Mouse (Mus musculus) hindbrain, embryonic 10.5 days (tissue): ENCODE measurements around the gene Mpdz. TPM values are rescaled to one million over a fixed set of nuclear protein-coding genes. Genes with fewer than 3 reads are reported as not detected.

Experiments used
- DNase-seq: peaks from one replicate; pipeline ENCODE4 v3.0.0-alpha.2; 2017; ENCODE audit warnings: low spot score
- H3K27ac ChIP-seq: fragments of 300-500 bp; sonication (generic); 2 replicates; pipeline ENCODE4 v1.5.1; 2016; ENCODE audit warnings: mild to moderate bottlenecking, moderate library complexity
- H3K27me3 ChIP-seq: fragments of 300-500 bp; sonication (generic); 2 replicates; pipeline ENCODE4 v1.6.1; 2016; ENCODE audit warnings: mild to moderate bottlenecking; ENCODE audit not compliant: poor library complexity, insufficient read depth, severe bottlenecking
- H3K36me3 ChIP-seq: fragments of 300-500 bp; sonication (generic); 2 replicates; pipeline ENCODE4 v1.6.1; 2016; ENCODE audit warnings: mild to moderate bottlenecking, moderate library complexity
- H3K4me1 ChIP-seq: fragments of 300-500 bp; sonication (generic); replicated peaks from 2 replicates; pipeline ENCODE4 v1.6.1; 2016; ENCODE audit warnings: mild to moderate bottlenecking
- H3K4me3 ChIP-seq: fragments of 300-500 bp; sonication (generic); 2 replicates; pipeline ENCODE4 v1.5.1; 2016; ENCODE audit warnings: mild to moderate bottlenecking, moderate library complexity
- H3K9me3 ChIP-seq: fragments of 300-500 bp; sonication (generic); 2 replicates; pipeline ENCODE4 v1.6.1; 2016; ENCODE audit warnings: mild to moderate bottlenecking, moderate library complexity
- WGBS: fragments of 180-500 bp; shearing (Covaris S2); methylation state at CpG from one replicate; pipeline ENCODE4 v1.1.7; 2016; 5-methylcytosine and 5-hydroxymethylcytosine counted together
- polyA plus RNA-seq: library from polyadenylated mRNA; unstranded; fragments of >200 nt; fragmentation: Nextera tagmentation; extraction: Ambion mirVana; gene quantifications from 2 replicates; pipeline ENCODE4 v1.2.1, GENCODE M21; 2016

Mpdz gene
- polyA plus RNA-seq = 35.1 and 44.2 TPM in 2 replicates

DNA sequence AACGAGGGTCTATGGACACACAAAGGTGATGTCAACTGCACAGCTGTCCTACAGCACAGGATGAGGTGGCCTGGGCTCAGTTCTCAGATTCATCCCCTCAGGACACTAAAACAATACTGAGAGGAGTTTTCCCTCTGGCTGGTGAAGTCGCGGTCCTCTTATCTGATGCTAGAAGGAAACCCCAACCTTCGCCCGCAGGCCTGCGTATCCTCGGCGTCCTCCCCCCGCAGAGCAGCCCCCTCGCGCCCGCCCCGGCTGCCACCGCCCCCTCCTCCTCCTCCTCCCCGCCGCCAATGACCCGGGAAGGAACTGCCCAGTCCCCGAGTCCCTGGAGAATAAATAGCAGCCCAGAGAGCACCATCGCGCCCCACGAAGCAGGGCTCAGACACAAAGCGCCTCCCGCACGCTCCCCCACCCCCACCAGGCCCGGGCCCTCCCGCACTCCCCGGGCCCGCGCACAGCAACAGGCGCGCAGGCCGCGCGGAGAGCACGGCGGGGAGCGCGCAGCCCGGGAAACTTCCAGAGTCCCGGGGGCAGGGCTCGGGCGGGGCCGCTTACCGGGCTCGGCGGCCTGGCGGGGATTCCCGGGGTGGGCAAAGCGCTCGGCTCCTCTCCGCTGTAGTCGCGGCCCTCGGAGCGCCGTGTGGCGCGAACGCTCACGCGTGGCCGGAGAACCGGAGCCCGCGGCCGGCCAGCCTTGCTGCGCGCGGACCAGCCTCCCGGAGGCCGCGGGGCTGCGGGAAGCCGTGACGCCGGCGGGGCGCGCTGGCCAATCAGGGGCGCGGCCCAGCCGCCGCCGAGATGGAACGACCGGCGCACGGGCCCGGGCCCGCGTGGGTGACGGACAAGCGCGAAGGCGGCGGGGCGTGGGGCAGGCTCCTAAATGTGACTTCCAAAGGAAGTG lies at the start of gene Mpdz:
Gene Mpdz, minus strand, starts transcription at position 738 of the 904 bp plus-strand sequence.
- Histone ChIP-seq H3K4me1 (peaks cover 22% of the 10 kb centered on the region), H3K9me3 (no peaks in the 10 kb centered on the region), H3K27ac (peak within 1 kb of the TSS; percentile 99), H3K27me3 (peaks cover 7% of the 10 kb centered on the region; the same call in 1 of the 2 replicates), H3K36me3 (no peaks in the 10 kb centered on the region), H3K4me3 (peak within 1 kb of the TSS; percentile 86)
- WGBS = under 1% methylated on average over 97 of the region's 97 CpGs
- peak; percentile 79 for DNase-seq

GRCm38 (mm10) chr4:81490556-81490955 lies 47.9 kb upstream of the Mpdz start:
- no peaks in the 10 kb centered on the region for H3K36me3 ChIP-seq
- 84% methylated on average over 2 of the region's 2 CpGs for WGBS
- H3K4me1 ChIP-seq = no peaks in the 10 kb centered on the region
- H3K27ac ChIP-seq = no peak overlapping the region
- no peak for DNase-seq
- no peak overlapping the region for H3K4me3 ChIP-seq
- H3K9me3 ChIP-seq = no peaks in the 10 kb centered on the region
- H3K27me3 ChIP-seq = no peaks in the 10 kb centered on the region

- Histone ChIP-seq H3K4me1 (peaks cover 3% of the 10 kb centered on the region; the same call in 1 of the 2 replicates), H3K4me3 (no peak overlapping the region), H3K9me3 (no peaks in the 10 kb centered on the region), H3K36me3 (no peaks in the 10 kb centered on the region), H3K27me3 (no peaks in the 10 kb centered on the region), H3K27ac (no peak overlapping the region)
- DNase-seq = no peak
- 77% methylated on average over 7 of the region's 7 CpGs for WGBS
Observed at GRCm38 (mm10) chr4:81484603-81485002, 42.0 kb upstream of the Mpdz start.

DNA sequence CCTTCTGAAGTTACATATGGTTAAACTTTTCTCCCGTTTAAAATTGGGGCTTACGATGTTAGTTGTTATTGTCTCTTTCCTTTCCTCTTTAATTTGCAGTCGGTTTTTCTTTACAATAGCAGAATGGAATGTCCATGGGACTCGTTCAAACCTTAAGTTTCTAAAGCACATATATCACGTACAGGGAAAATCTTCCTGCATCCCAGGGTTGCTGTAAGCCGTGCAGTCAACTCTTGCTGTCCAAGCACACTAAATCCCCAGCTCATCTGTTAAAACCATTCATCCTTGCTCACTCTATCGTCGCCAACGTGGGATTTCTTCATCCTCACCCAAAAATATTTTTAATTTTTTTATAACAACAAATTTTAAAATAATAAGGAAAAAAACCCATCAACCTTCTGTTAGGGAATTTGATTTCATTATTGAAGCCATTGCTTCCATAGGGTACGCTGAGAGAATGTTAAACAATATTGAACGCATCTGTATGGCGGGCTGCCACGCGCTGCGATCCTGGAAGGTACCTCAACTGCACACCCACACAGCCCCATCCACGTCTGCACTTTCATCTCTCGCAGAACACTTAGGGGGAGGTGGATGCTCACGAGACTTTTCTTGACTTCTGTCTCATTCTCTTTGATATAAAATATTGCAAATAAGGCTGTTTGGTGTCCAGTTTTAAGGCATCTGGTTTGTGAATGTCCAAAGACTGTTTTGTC lies 41.4 kb upstream of the Mpdz start:
- H3K9me3 ChIP-seq = no peaks in the 10 kb centered on the region
- 83% methylated on average over 18 of the region's 18 CpGs for WGBS
- DNase-seq = no peak
- H3K36me3 ChIP-seq = no peaks in the 10 kb centered on the region
- H3K4me1 ChIP-seq = peaks cover 3% of the 10 kb centered on the region; the same call in 1 of the 2 replicates
- H3K27me3 ChIP-seq = no peaks in the 10 kb centered on the region
- H3K27ac ChIP-seq = no peak overlapping the region
- no peak overlapping the region for H3K4me3 ChIP-seq

DNA sequence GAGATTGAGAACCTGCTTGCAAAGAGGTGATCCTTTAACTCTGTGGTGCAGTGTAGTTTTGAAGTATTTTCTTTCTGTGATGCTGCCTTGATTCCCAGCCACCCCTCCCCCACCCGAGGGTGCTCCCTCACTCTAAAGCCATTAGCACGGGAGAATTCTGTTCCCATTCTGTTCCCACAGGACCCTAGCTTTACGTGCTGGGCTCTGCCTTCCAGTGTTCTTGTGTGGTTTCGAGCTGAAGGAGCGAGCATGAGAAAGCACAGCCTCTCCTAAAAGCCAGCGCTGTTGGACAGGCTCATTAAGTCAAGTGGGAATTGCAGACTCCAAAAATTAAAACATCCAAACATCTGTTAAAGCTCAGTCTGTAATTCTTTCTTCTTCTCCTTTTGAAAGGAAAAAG lies 40.5 kb upstream of the Mpdz start:
- peaks cover 3% of the 10 kb centered on the region; the same call in 1 of the 2 replicates for H3K4me1 ChIP-seq
- no peak for DNase-seq
- WGBS = 19% methylated on average over 6 of the region's 6 CpGs
- no peaks in the 10 kb centered on the region for H3K36me3 ChIP-seq
- no peak overlapping the region for H3K4me3 ChIP-seq
- no peaks in the 10 kb centered on the region for H3K27me3 ChIP-seq
- H3K27ac ChIP-seq = no peak overlapping the region
- H3K9me3 ChIP-seq = no peaks in the 10 kb centered on the region

DNA sequence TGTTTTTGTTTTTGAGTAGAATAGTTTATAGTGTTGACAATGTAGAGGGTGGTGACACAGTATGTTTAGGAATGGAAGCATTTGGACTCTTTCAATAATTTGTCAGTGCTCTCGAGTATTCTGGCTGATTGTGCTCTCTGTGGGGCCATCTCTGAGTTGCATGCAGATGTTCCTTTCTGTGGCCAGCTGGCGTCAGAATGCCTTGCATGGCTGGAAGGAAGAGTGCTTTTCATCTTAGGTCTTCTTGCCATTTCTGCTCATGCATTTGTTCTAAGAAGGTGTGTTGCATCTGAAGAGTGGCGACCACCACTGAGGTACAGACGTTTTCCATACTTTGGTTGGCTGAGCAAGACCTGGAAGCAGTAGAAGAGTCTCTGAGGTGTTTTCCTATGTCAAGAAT lies 24.2 kb upstream of the Mpdz start:
- H3K4me1 ChIP-seq = no peaks in the 10 kb centered on the region; the same call in 1 of the 2 replicates
- no peaks in the 10 kb centered on the region for H3K27me3 ChIP-seq
- no peaks in the 10 kb centered on the region for H3K36me3 ChIP-seq
- WGBS = 87% methylated on average over 4 of the region's 4 CpGs
- no peak overlapping the region for H3K4me3 ChIP-seq
- DNase-seq = no peak
- H3K27ac ChIP-seq = 0 out of 2 replicates have a peak overlapping the region, but pooled peaks have one; percentile 13
- no peaks in the 10 kb centered on the region for H3K9me3 ChIP-seq

DNA sequence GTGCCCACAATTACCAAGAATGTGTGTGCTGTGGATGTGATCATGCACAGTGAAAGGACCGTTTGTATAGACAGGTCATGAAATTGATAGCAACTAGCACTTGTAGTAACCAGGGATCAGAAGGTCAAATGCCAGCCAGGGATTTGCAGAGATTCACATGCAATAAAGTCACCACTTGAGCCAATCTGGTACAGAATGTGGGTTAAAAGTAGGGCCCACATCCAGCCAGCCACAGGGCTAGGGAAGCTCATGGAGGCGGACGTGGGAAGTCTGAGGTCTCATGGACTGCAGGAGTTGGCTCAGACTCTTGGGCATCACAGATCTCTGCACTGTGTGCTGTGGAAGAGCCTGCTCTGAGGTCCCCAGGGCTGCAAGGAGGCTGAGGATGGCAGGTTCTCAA lies 22.6 kb upstream of the Mpdz start:
- no peak overlapping the region for H3K27ac ChIP-seq
- H3K9me3 ChIP-seq = no peaks in the 10 kb centered on the region
- DNase-seq = no peak
- H3K36me3 ChIP-seq = no peaks in the 10 kb centered on the region
- H3K4me3 ChIP-seq = no peak overlapping the region
- H3K4me1 ChIP-seq = no peaks in the 10 kb centered on the region; the same call in 1 of the 2 replicates
- 82% methylated on average over 3 of the region's 3 CpGs for WGBS
- no peaks in the 10 kb centered on the region for H3K27me3 ChIP-seq

- Histone ChIP-seq H3K27ac (no peak overlapping the region), H3K4me1 (no peaks in the 10 kb centered on the region), H3K36me3 (no peaks in the 10 kb centered on the region), H3K4me3 (no peak overlapping the region), H3K9me3 (no peaks in the 10 kb centered on the region), H3K27me3 (no peaks in the 10 kb centered on the region)
- WGBS = 83% methylated on average over 4 of the region's 4 CpGs
- no peak for DNase-seq
Observed at GRCm38 (mm10) chr4:81462253-81462652, 19.6 kb upstream of the Mpdz start.

GRCm38 (mm10) chr4:81458921-81459320 lies 16.3 kb upstream of the Mpdz start:
- DNase-seq = no peak
- no peaks in the 10 kb centered on the region for H3K27me3 ChIP-seq
- no peak overlapping the region for H3K4me3 ChIP-seq
- no peaks in the 10 kb centered on the region for H3K4me1 ChIP-seq
- no peaks in the 10 kb centered on the region for H3K36me3 ChIP-seq
- 84% methylated on average over 1 of the region's 1 CpGs for WGBS
- H3K9me3 ChIP-seq = no peaks in the 10 kb centered on the region
- H3K27ac ChIP-seq = no peak overlapping the region

GRCm38 (mm10) chr4:81453806-81454205 lies 11.2 kb upstream of the Mpdz start:
- no peak overlapping the region for H3K4me3 ChIP-seq
- WGBS = 93% methylated on average over 3 of the region's 3 CpGs

GRCm38 (mm10) chr4:81452183-81452582 lies 9.6 kb upstream of the Mpdz start:
- Histone ChIP-seq H3K36me3 (no peaks in the 10 kb centered on the region), H3K4me3 (no peak overlapping the region), H3K27me3 (no peaks in the 10 kb centered on the region), H3K9me3 (no peaks in the 10 kb centered on the region), H3K4me1 (peaks cover 9% of the 10 kb centered on the region), H3K27ac (no peak overlapping the region)
- WGBS = 30% methylated on average over 2 of the region's 2 CpGs
- no peak for DNase-seq

More at GRCm38 (mm10) chr4:81453806-81454205, 11.2 kb upstream of the Mpdz start:
- no peaks in the 10 kb centered on the region for H3K9me3 ChIP-seq
- peaks cover 9% of the 10 kb centered on the region for H3K4me1 ChIP-seq
- H3K27ac ChIP-seq = no peak overlapping the region
- H3K36me3 ChIP-seq = no peaks in the 10 kb centered on the region
- no peak for DNase-seq
- no peaks in the 10 kb centered on the region for H3K27me3 ChIP-seq

GRCm38 (mm10) chr4:81449413-81449812 lies 6.8 kb upstream of the Mpdz start:
- Histone ChIP-seq H3K27ac (no peak overlapping the region), H3K27me3 (no peaks in the 10 kb centered on the region), H3K9me3 (no peaks in the 10 kb centered on the region), H3K4me3 (no peak overlapping the region), H3K36me3 (no peaks in the 10 kb centered on the region), H3K4me1 (peaks cover 9% of the 10 kb centered on the region)
- DNase-seq = no peak
- 88% methylated on average over 4 of the region's 4 CpGs for WGBS

DNA sequence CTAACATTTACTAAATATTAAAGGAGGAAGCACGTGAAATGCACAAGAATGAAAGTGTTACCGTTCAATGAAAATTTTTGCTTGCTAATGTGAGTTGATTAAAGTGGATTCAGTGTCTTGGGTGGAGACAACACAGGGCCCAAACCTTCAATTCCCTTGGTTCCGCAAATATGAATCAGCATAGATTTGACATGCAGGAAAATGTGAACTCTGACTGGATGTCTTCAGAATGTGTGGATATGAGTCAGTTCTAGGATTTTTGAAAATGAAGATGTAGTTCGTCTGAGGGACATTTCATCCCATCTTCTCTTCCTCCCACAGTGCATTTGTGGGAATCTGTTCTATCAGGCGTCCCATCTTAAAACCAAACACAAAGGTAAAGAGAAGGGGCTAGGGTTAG lies 951 bp upstream of the Mpdz start:
- no peak overlapping the region for H3K27ac ChIP-seq
- no peak overlapping the region for H3K4me3 ChIP-seq
- no peaks in the 10 kb centered on the region for H3K9me3 ChIP-seq
- peaks cover 22% of the 10 kb centered on the region for H3K4me1 ChIP-seq
- no peak for DNase-seq
- no peaks in the 10 kb centered on the region for H3K36me3 ChIP-seq
- peaks cover 7% of the 10 kb centered on the region; the same call in 1 of the 2 replicates for H3K27me3 ChIP-seq
- 90% methylated on average over 5 of the region's 5 CpGs for WGBS
